Mouse (Mus musculus): Measurements from ENCODE around the gene Epyc. TPM values are rescaled to one million over a fixed set of nuclear protein-coding genes. Genes with fewer than 3 reads are reported as not detected.
A peak's percentile ranks its signal among the peaks of the same experiment; 100 is the strongest.
"Not testable (repeated sequence)": the region's sequence is repeated elsewhere in the genome, so short reads cannot be mapped to it uniquely, and the experiment has no call there.

The Epyc gene
- total RNA-seq, 2 experiments from 2014 or later, result 0.46 to 0.50 TPM

DNA sequence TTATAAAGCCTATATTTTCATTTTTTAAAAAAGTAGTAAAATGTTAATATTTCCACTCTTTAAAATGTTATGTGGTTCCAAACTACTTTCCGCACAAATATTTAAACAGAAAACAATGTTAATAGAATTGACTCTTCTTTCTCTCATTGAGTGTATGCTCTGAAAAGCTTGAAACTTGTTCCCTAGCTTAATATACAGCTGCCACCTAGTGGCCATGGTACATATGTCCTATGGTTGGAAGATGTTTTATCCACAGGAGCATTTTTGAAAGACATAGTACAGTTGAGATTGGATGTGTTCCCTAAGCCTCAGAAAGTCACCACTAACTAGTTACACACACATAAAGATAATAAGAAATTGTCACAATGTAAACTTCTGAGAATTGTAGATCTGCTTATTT, 60.7 kb downstream of the Epyc start:
- intact Hi-C loops (cut with DNase I), result no loop called here
- peak; percentile 53 for DNase-seq

- peak; percentile 18 for DNase-seq
- intact Hi-C loops (cut with DNase I), result loop anchor here (10.0 kb wide), 1 partner anchor 1372 kb away; no protein-coding TSS in a partner anchor
Observed at GRCm38 (mm10) chr10:97712687-97713086, 68.8 kb downstream of the Epyc start.

- no peak for DNase-seq
- intact Hi-C loops (cut with DNase I), result loop anchor here (10.0 kb wide), 1 partner anchor 1370 kb away; no protein-coding TSS in a partner anchor
Observed at GRCm38 (mm10) chr10:97714584-97714983, 70.7 kb downstream of the Epyc start.

DNA sequence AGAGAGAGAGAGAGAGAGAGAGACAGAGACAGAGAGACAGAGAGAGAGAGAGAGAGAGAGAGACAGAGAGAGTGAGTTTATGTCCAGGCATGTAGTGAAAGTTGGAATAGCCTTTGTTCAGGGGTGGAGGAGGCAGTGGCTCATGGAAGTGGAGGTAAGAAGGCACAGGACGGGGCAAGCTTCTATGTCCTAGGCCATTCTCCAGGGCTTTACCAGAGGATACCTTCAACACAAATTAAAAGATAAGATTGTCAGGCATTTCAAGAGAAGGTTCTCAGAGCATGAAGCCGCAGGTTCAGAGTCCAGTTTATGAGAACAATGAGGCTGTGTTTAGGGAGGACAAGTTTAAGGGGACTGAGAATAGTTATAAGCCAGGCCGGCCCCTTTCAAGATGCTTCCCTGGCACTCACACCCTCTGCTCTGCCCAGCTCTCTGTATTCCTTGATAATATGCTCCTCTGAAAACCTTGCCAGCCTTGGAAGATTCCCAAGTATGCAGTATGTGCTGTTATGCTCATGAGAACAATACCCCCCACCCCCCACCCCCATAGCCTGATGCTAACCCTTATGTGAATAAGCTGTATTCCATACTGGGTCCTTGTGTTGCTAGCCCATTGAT, 71.5 kb downstream of the Epyc start:
- intact Hi-C loops (cut with DNase I), result loop anchor here (5.0 to 10.0 kb wide), 2 partner anchors 1202 to 1369 kb away; no protein-coding TSS in a partner anchor
- peak; percentile 28 for DNase-seq

DNA sequence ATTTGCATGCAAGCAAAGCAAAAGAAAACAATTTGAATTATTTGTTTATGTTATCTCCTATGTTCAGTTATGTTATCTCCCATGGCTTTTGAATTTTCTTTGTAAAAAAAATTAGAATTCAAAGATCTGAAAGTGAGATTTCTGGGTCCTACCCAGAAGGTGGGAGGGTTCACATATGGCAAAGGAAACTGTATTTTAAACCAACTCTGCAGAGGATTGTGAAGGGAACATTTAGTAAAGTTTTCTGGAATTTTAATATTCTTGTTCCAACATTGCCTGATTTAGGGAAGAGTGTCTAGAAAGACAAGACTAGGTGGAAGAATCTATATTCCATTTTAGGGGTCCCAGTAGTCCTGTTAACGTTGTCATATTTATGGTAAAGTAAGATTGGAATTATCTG, 73.4 kb downstream of the Epyc start:
- no peak for DNase-seq
- intact Hi-C loops (cut with DNase I), result loop anchor here (5.0 to 10.0 kb wide), 2 partner anchors 1200 to 1368 kb away; no protein-coding TSS in a partner anchor

- DNase-seq, result no peak
- intact Hi-C loops (cut with DNase I), result loop anchor here (5.0 to 10.0 kb wide), 2 partner anchors 1199 to 1367 kb away; no protein-coding TSS in a partner anchor
Observed at GRCm38 (mm10) chr10:97718021-97718420, 74.2 kb downstream of the Epyc start.

GRCm38 (mm10) chr10:97720625-97721024, 76.8 kb downstream of the Epyc start:
- intact Hi-C loops (cut with DNase I), result no loop called here
- no peak for DNase-seq

- intact Hi-C loops (cut with DNase I), result no loop called here
- no peak for DNase-seq
Observed at GRCm38 (mm10) chr10:97722709-97723108, 78.8 kb downstream of the Epyc start.

DNA sequence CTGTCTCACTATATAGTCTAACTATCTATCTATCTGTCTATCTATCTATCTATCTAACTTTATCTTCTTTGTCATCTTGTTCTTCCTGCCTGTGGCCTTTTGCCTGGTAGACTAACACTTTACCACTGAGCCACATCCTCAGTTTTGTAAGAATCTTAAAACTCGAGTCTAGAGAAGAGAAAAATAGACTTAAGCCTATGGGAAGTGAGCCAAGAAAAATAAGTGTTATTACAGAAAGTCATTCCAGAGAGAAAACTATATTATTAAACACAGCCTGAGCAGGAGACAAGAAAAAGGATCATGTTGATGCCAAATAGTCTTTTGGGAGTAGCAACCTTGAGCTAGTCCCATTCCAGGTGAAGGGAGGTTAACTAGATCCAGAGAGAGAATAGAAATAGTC, 82.1 kb downstream of the Epyc start:
- DNase-seq, result no peak
- intact Hi-C loops (cut with DNase I), result no loop called here

DNA sequence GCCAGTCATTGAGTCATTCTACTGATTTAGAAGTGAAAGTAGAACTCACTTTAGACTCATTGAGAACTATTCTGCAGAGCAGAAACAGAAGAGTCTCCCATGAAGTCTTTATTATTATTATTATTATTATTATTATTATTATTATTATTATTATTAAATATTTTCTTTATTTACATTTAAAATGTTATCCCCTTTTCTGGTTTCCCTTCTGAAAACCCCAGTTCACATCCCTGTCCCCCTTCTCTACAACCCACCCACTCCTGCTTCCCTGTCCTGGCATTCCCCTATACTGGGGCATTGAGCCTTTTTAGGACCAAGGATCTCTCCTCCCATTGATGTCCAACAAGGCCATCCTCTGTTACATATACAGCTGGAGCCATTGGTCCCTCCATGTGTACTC, 82.8 kb downstream of the Epyc start, which contains the start of gene C030005K15Rik:
C030005K15Rik (minus strand) TSS at position 101 of the 400 bp plus-strand sequence.
- intact Hi-C loops (cut with DNase I); DNase-seq: not testable (repeated sequence)

Other genes with a start within 250 kb of the Epyc start
- 10 to 100 TPM; 25.4 to 30.4 TPM for gene Dcn, start 164.5 kb upstream of the Epyc start, total RNA-seq (2021)
- 1 to 10 TPM; 4.3 to 5.2 TPM for gene Lum, start 78.9 kb upstream of the Epyc start, total RNA-seq (2021)
- gene Kera, start 37.2 kb upstream of the Epyc start, total RNA-seq (2021), result under 1 TPM; 0.38 to 0.40 TPM
- not detected for gene Ccer1, start 49.0 kb downstream of the Epyc start, total RNA-seq (2021)
- under 1 TPM in 1 of 2 experiments, not detected in 1; 0.18 TPM for gene C030005K15Rik, start 82.7 kb downstream of the Epyc start, total RNA-seq (2021)